Mouse (Mus musculus) erythroblast, embryonic 14.5 days (primary cell): Measurements from ENCODE around the gene Mtnr1a.

ENCODE experiments used
- GATA1 ChIP-seq: IDR thresholded peaks from 2 replicates; pipeline ENCODE4 v1.6.1; 2012; ENCODE audit warnings: low read length, inconsistent platforms, mixed read lengths
- TAL1 ChIP-seq: IDR thresholded peaks from 3 replicates; pipeline ENCODE4 v1.6.1; 2012; ENCODE audit warnings: low read length, inconsistent platforms, mixed read lengths

DNA sequence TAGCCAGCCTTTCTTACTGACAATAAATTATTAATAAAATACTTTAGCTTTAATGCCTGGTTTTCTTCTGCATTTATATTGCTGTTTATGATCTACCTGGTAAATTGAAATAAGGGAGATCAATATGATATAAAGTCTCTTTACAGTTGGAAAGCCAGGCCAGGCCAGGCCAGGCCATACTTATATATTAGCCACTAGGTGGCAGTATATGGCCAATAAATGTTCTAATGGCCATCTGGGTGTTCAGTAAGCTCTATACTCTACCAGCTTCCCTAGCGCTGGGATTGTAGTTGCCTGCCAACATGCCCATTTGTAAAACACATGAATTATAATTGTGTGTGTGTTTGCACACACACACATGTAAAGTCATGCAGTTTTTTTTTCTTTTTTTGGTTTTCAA lies 16.7 kb upstream of the Mtnr1a start:
- TF ChIP-seq GATA1 (no peak), TAL1 (no peak)
